Mouse (Mus musculus) thymus, adult 2 months (tissue): ENCODE results near the gene Nox4.

Source experiments
- CTCF ChIP-seq: fragments of 200-500 bp; IDR thresholded peaks from 2 replicates; pipeline ENCODE4 v1.5.1; 2012; ENCODE audit warnings: mild to moderate bottlenecking, control low read depth, low read length, moderate library complexity, borderline replicate concordance; ENCODE audit not compliant: control insufficient read depth, poor library complexity, insufficient read depth; ENCODE audit errors: extremely low read depth
- POLR2A ChIP-seq: fragments of 200-500 bp; IDR thresholded peaks from 2 replicates; pipeline ENCODE4 v1.6.1; 2012; ENCODE audit warnings: mild to moderate bottlenecking, low read length, control low read depth, moderate library complexity; ENCODE audit not compliant: control insufficient read depth, poor library complexity, insufficient read depth; ENCODE audit errors: extremely low read depth

DNA sequence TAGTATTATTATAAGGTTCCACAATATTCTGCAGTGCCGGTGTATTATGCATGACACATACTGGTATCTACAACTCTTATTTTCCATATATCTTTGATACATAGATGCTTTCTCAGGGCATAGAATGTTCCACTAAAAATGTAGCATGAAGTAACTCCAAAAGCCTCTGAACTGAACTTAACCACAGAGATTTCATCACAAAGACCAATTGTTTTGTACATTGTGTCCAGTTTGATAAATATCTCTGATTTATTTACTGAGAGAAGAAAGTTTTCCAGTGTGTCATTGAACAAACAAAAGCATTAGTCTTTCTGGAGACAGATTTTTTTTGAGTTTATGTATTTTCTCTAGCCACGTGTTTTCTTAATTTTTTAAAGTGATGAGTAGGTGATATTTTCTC lies 23.1 kb upstream of the Nox4 start:
- TF ChIP-seq CTCF: no peak
- no peak for TF ChIP-seq POLR2A
